Mouse (Mus musculus) activated CD4-positive, CD25-positive, alpha-beta regulatory T cell (primary cell): ENCODE measurements around the gene Sh3d19. TPM values are rescaled to one million over a fixed set of nuclear protein-coding genes. Genes with fewer than 3 reads are reported as not detected.

Source experiments
- polyA plus RNA-seq, 2 experiments: library from polyadenylated mRNA; unstranded; fragments of 100-300 nt; shearing (Covaris generic); gene quantifications; one replicate each; pipeline ENCODE4 v1.2.1; 2017

Gene Sh3d19
- under 1 TPM in 1 of 2 experiments, not detected in 1; 0.70 TPM for polyA plus RNA-seq

GRCm38 (mm10) chr3:85970742-85971598 is at the start of gene Sh3d19:
Gene Sh3d19, plus strand, starts transcription at chr3:85971109.

DNA sequence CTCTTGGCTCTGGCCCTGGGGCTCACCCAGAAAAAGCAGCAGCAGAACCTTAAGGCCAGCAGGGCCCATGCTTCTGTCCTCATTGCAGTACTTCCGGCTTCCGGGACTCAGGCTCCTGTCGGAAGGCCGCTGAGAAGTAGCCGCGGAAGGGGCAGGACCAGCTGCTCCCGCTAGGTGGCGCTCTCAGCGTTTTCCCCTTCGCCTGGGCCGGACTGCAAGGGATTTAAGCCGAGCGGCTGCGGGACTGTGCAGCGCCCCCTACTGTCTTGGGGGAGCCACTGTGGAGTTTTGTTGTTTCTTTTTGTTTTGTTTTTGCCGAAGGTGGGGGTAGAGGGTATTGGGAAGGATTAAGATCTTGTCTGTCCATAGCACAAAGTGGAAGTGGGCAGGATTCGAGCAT is 31.5 kb downstream of the Sh3d19 start, which contains the start of gene Prss48:
Prss48 (minus strand) TSS at position 69 of the 400 bp plus-strand sequence.

DNA sequence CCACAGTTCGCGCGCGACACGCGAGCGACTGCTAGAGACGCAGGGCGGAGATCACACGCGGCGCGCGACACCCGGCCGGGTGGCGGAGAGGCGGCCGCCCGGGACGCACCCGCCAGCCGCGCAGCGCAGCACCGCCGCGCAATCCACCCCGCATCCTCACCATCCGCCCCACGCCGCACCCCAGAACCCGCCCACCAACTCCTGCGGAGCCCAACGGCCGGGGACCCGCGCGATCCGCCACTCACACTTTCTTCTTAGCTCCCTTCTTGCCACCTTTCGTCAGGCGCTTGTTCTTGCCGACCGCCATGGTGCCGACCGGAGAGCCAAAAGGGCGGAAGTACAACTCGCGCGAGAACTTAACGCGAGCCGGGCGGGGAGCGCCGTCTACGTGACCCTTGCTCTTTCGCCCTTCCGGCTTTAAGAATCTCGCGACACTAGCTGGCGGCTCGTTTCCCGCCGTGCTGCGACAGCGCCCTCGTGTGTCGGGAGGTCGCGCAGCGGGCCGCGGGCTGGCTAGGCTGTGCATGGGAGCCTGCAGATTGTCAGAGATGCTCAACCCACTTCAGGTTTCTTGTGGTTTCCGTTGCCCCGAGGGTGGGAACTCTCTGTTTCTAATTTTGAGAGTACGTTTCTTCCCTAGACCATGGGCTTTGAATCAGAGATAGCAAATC is 171.5 kb downstream of the Sh3d19 start, which contains the start of gene Rps3a1:
Rps3a1 (minus strand) TSS at position 440 of the 671 bp plus-strand sequence.

Other genes with a start within 250 kb of the Sh3d19 start
- gene Fam160a1, start 153.8 kb upstream of the Sh3d19 start, polyA plus RNA-seq = 1 to 10 TPM in 1 of 2 experiments, under 1 TPM in 1; 0.74 to 3.6 TPM
- 1 to 10 TPM in 1 of 2 experiments, under 1 TPM in 1; 0.61 to 1.3 TPM for gene Glt28d2, start 83.6 kb upstream of the Sh3d19 start, polyA plus RNA-seq
- gene Gm37240, start 83.6 kb upstream of the Sh3d19 start, polyA plus RNA-seq = 1 to 10 TPM; 1.1 to 4.1 TPM
- gene Prss48, start 31.4 kb downstream of the Sh3d19 start, polyA plus RNA-seq = not detected
- 1,000 to 10,000 TPM in 1 of 2 experiments, 100 to 1,000 TPM in 1; 238 to 2,279 TPM for gene Rps3a1, start 171.6 kb downstream of the Sh3d19 start, polyA plus RNA-seq